Mouse (Mus musculus): Measurements from ENCODE around the gene Pde7b.

DNA sequence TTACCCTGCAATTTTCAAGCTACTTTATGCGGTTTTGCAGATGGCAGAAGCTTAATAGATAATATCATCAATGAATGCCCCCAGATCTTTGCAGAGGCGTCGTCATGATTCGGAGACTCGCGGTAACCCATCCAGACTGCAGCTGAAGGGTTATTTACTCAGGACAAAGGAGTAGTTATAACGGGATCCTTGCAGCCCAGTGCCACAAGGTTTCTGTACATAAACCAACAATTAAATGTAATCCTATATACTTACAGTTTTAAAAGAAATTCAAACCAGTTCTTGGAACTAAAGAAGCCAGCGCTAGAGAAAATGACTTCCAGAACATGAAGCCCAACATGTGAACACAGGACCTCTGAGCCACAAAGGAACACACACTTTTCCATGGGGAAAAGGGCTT is 88.5 kb downstream of the Pde7b start:
- no peak for TF ChIP-seq CTCF (IDR thresholded peaks at IDR 0.05; ENCODE audit: extremely low read depth, insufficient read depth, low read length)
- TF ChIP-seq POLR2A (IDR thresholded peaks at IDR 0.05; ENCODE audit: extremely low read depth, insufficient read depth, low read length), result no peak
